Mouse (Mus musculus) bone marrow macrophage, adult 2 months (primary cell): ENCODE measurements around the gene Syt13.

ENCODE experiments used
- CTCF ChIP-seq: IDR thresholded peaks from 2 replicates; pipeline ENCODE4 v1.5.1; 2012; ENCODE audit warnings: low read depth, mild to moderate bottlenecking, low read length, moderate library complexity
- POLR2A ChIP-seq: IDR thresholded peaks from 2 replicates; pipeline ENCODE4 v1.6.1; 2012; ENCODE audit warnings: mild to moderate bottlenecking, low read depth, low read length, borderline replicate concordance

DNA sequence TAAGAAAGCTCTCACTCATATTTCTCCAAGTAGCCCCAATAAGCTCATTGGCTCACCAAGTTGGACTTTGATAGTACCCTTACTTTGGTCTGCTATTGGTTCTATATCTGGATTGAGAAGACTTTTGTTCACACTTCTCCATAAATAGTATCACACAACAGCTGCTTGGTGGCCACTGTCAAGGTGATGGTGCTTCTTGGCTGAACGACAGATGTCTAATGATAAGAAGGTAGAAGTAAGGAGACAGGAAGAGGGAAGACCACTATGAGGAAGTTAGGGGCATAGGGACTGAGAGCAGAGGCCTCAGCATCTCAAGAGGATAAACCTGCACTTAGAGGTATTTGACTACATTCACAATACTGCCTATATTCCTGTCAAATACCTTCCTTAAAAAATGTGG is 49.4 kb downstream of the Syt13 start:
- no peak for TF ChIP-seq CTCF
- no peak for TF ChIP-seq POLR2A
